Mouse (Mus musculus) embryo, embryonic 11 days (tissue): ENCODE data around the gene Lgals7.
A peak's percentile ranks its signal among the peaks of the same experiment; 100 is the strongest.

Experiments
- DNase-seq: peaks from one replicate; pipeline ENCODE4 v3.0.0-alpha.2; 2015

Lgals7 gene

DNA sequence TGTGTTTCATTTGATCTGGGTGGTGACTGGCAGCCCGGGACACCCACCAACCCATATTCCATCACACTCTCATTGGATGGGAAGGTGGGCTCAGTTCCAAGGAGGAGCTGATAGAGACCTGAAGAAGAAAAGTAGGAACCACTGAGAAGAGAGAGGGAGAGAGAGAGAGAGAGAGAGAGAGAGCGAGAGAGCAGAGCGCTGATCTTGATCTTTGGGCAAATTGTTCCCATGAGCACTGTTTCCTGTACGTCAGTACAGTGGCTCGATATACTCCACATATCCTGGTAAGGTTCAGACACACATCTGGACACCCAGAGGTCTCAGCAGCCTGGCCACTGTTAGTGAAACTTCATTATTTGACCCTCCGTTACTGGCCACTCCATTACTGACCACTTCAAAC lies at the start of gene Lgals7:
Gene Lgals7 (plus strand): TSS at position 314 of the 400 bp plus-strand sequence.
- no peak for DNase-seq

DNA sequence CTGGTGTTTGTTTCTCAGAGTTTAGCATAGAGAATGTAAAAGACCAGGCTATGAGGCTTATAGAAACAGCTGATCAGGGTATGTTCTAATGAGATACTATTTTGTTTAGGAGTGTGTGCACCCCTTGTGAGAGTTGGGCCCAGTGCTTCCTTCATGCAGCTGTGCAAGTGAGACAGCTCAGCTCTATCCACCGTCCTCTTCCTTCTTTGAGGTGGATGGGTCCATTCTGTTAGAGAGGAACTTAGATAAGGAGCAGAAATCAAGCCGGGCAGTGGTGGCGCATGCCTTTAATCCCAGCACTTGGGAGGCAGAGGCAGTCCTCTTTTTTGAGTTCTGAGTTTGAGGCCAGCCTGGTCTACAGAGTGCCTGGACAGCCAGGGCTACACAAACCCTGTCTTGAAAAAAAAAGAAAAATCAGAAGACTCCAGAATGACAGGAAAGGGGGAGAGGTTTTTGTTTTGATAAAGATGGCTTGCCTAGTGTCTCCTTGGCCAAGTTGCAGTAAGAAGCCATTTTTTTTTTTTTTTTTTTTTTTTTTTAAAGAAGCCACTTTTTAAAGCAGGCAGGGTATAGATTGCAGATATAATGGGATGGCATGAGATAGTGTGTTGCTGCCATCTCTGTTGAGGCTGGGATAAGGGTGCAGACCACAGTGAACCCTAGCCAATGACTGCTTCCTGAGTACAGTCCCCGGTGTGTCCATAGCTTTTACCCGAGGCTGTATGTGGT lies 49.2 kb upstream of the Lgals7 start:
- DNase-seq = no peak

DNA sequence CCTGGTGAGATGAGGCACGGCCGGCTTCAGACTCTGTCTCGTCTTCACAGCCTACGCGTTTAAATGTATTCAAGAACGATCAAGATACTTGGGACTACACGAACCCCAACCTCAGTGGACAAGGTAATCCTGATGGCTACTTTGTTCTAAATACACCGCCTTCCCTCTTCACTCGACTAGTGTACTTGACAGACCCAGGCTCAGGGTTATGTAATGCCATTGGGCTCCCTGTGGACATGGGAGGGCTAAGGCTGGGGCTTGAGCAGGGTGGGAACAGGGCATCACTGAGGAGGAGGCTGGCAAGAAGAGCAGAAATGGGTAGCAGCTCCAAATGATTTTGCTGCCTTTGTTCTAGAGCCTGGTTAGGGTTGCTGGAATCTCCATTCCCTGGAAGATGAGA lies 48.4 kb upstream of the Lgals7 start:
- no peak for DNase-seq

DNA sequence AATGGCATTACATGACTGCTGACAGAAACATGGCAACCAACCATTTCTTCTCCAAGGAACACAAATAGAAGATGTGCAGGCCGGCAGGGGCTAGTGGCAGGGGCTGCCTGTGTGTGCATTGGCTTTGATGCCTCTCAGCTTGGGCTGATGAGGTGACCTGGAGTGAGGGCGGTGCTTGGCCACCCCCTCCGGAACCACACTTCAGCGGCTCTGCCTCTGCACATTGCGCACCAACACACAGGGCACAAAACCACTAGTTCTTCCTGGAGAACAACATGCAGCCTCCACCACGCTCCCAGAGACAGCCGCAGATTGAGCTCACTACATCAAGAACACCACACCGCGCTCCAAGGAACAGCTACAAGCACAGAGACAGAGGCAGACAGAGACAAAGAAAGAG lies 47.5 kb upstream of the Lgals7 start:
- DNase-seq = no peak

DNA sequence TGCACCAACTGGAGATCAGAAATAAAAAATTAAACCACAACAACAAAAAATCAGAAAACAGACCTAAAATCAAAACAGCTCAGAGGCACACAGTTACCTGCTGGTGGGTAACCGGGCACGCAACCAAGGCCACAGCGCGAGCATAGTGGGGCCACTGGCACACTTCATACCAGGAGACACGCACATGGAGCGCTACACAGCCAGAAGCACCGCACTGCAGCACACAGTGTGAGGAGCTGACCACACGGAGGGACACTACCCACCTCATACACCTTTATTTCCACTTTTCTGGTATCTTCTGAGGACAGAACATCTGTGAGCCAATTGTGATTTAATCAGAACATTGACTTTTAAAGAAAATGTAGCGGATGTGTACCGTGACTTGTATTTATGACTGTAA lies 46.7 kb upstream of the Lgals7 start:
- no peak for DNase-seq

DNA sequence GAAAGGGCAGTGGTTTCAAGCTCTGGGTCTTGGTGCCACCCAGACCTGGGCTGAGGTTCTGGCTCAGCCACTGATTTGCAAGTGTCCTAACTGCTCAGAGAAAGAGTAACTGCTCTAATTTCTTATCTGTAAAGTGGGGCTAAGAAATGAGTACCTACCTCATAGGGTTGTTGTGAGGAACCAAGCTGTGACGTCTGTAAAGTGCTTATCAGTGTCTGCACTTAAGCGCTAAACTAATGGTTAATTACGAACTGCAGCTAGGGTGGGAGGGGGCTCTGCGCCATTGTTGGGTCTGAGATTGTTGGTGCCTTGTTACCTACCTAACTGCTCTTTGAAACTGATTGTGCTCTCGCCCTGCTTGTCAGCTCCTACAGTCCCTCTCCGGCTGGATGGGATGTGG lies 46.1 kb upstream of the Lgals7 start:
- no peak for DNase-seq

DNA sequence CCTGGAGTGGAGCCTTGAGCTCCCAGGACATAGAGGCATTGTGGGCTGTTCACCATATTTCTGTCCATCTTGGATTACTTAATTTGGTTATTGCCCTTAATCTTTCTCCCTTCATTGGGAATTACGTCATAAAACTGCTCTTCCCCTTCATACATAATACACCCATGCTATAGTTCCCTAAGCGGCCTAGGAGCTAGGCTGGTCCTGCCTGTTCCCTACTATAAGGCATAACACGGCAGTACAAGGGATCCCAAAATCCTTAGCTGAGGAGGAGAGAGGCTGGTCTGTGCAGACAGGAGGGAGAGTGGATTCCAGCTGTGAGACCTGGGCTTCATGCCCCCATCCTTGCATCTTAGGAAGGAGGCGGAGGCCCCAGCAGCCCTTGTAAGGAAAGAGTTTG lies 45.7 kb upstream of the Lgals7 start:
- no peak for DNase-seq

DNA sequence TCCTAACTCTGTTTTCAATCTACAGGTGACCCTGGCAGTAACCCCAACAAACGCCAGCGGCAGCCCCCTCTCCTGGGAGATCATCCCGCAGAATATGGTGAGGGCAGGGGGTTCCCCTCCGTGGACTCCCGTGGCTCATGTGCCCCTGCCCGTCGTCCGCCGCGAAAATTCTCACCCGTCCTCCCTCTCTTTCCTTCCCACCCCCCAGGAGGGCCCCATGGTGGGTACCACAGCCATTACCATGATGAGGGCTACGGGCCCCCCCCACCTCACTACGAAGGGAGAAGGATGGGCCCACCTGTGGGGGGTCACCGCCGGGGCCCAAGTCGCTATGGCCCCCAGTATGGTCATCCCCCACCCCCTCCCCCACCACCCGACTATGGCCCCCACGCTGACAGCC lies 45.2 kb upstream of the Lgals7 start:
- DNase-seq = no peak

DNA sequence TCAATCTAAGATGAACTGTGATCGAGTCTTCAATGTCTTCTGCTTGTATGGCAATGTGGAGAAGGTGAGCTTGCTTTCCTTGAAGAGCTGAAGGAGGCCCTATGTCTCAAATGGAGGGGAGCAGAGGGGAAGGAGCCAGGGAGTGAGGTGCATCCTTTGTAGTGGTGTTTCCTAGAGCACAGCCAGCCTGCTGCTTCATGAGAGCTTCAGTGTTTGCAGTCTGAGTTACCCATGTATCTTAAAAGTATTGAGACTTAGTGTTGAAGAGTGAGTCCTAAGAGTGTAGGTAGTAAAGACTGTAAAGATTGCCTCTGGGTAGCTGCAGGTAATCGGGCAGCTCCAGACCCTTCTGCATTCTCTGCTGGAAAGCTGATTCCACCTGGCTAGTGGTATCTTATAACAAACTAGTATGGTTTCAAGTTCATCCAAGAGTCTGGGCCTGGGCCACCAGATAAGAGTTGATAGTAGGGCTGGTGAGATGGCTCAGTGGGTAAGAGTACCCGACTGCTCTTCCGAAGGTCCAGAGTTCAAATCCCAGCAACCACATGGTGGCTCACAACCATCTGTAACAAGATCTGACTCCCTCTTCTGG lies 44.7 kb upstream of the Lgals7 start:
- DNase-seq = no peak

DNA sequence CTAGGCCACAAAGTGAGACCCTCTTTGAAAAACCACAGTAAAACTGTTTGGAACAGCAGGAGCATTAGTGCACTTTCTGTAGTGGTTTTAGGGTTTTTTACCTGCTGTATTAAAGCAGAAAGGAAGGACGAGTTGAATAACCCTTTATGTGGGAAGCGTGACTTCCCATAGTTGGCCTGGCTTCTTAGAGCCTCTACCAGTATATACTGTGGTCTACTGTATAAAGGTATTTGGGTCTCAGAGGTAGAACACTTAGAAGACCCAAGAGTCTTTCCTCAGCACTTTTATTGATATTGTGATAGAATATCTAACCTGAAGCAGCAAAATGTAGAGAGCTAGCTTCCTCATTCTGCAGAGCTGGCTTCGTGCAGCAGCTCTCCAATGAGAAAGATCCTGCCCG lies 44.1 kb upstream of the Lgals7 start:
- no peak for DNase-seq

DNA sequence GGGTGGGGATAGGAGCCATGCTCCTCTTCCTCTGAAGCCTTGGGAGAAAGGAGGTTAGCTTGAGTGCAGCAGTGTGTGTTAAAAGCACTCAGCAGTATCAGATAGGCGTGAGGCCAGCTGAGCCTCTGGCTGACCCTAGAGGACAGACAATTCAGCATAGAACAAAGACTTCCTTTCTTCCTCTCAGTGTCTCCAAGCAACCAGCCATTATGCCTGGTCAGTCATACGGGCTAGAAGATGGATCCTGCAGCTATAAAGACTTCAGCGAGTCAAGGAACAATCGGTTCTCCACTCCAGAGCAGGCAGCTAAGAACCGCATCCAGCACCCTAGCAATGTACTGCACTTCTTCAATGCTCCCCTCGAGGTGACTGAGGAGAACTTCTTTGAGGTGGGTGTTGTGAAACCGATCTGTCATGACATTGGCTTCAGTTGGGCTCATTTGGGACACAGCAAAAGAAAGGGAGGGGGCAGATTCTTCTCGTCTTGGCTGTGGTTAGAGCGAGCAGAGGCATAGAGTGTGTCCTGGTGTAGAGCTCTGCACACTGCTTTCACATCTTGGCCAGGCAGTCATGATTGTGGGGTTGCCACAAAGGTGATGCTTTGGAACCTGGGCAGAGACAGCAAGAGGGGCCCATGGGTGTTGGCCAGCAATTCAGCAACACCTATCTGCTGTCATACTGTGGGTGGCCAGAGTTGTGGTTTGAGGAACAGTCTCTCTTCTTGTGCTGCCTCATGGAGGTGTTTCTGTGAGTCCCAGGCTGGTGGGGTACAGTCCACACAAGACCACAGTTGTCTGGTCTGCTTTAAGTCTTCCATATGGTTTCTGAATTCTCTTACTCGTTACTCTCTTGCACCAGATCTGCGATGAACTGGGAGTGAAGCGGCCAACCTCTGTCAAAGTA lies 43.0 kb upstream of the Lgals7 start:
- DNase-seq = peak; percentile 67

DNA sequence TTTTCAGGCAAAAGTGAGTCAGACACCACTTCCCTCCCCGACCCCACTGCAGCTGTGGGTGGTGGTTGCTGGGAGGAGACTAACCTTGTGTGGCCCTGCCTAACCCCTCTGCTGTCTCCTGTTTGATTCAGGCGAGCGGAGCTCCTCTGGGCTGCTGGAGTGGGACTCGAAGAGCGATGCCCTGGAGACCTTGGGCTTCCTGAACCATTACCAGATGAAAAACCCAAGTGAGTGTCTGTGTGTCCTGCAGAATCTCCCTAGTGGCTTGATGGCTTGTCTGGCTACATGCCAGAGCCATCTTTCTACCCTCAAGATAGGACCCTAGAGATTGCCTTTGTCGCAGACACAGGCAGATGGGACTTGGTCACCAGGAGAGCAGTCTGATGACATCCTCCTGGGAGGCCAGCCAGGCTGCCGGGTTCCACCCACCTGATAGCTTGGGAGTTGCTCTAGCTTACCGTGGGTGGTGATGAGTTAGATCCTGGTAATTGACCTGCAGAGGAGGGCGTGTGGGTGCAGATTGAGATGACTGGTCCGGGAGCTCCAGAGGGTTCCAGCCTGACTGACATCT lies 42.3 kb upstream of the Lgals7 start:
- DNase-seq = no peak

DNA sequence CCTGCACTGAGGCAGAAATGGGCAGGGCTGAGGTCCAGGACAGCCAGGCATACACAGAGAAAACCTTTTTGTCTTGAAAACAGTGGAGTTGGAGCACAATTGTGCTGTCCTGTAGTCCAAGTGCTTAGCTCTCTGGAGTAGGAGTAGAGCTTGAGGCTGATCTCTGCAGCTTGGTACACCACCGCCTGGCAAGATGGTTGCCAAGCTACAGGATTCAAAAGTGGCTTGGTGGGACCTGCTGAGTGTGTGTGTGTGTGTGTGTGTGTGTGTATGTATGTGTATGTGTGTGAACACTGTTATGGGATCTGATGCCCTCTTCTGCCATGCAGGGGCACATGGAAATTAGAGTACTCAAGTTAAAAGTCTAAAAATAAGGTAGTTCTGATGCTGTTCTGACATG lies 41.1 kb upstream of the Lgals7 start:
- DNase-seq = no peak

DNA sequence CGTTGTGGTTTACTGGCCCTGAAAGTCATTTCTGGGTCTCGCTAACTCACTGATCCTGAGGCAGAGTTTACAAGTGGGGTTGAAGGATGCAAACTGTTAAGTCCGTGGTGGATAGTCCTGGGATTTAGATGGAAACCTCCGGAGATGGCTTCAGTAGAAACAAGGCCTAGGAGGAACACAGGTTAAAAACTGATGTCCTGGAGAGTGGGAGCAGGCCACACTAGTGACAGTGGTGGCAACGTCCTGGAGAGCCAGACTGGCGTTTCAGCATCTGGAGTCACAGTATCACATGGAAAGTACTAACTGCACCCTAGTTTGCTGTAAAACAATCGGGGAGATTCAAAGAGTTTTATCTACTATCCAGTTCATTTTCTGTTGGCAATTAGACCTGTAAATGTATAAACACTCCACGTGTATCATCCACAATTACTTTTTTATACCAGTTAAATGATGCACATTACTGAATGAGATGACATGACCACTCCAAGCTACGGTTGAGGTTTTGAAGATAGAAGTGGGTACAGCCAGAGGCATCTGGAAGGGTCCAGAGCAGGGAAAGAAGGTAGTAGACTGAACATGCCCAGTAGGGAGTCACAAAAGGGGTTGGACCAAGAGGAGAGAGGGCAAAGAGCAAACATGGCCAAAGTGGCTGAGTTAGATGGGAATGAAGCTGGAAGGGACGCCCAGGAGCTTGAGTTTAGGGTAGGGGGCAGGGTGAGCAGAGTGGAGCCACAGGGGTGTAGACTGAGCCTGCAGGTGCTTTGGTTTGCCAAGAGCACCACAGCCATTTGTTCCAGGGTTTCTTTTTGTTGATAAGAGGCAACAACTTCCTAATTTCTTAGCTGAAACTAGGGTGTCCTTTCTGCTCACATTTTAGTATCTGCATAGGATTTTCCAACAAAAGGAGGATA lies 40.4 kb upstream of the Lgals7 start:
- DNase-seq = no peak

DNA sequence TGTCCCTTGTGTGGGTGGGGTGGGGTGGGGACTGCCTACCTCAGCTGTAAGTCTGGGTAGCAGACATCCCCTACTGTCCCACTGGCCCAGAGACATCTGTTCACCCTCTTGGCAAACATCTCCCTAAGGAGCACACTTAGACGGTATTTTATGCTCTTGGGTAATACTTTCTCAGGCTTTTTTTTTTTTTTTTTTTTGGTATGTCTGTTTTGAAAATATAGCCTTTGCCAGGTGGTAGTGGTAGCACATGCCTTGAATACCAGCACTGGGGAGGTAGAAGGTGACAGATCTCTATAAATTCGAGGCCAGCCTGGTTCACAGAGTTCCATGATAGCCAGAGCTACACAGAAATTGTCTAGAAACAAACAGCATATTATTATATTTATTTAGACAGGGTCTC lies 39.7 kb upstream of the Lgals7 start:
- DNase-seq = no peak

DNA sequence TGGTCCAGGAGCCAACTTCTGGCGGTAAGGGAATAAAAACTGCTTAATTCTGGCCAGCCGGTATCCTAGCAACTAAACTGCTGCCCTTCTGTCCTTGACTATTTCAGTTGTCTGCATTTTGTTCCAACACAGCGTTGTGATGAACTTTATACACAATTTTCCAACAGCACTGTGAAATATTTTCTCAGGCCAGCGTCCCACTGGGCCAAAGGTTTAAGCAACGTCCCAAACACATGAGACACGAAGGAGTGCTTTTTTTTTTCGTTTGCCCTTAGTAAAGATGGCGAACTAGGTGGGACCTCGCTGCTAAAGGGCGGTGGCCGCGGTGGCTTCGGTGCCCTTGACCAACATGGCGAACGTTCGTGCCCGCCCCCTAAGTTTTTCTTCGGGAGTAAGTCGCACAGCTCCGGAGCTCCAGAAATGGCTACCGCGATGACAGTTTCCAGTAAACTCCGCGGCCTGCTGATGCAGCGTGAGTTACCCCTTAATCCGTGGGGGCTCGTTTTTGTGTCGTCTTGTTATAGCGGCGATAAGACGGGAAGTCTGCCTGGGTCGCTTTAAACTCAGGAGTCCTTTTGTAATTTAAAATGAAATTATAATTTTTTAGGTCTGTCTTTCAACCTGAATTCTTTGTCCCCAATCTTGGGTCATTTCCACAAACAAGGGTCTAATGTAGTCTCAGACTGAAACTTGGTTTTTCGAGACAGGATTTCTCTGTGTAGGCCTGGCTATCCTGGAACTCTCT lies 38.5 kb upstream of the Lgals7 start, which contains the start of gene Ech1:
Gene Ech1 (plus strand): TSS at position 277 of the 745 bp plus-strand sequence.
- DNase-seq = peak; percentile 95

DNA sequence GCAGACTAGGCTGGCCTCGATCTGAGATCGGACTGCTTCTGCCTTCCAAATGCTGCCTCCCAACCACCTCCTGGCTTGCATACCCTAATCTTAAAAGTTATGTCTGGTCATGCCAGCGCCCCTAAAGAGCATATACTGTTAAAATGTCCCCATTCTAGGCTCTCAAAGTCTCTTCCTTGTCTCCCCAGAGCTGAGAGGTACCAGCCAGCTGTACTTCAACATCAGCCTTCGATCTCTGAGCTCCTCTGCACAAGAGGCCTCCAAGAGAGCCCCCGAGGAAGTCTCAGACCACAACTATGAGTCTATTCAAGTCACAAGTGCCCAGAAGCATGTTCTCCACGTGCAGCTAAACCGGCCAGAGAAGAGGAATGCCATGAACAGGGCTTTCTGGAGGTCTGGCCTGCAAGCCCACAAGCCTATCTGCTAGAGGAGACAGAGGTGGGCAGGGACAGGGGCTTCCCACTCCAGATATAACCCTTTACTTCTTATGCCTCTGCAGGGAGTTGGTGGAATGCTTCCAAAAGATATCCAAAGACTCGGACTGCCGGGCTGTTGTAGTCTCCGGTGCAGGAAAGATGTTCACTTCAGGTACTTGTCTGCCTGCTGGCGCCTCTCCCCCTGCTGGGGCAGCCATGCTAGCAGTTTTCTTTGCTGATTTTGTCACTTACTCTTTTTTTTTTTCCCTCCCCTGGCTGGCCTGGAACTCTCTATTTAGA lies 37.8 kb upstream of the Lgals7 start:
- no peak for DNase-seq

DNA sequence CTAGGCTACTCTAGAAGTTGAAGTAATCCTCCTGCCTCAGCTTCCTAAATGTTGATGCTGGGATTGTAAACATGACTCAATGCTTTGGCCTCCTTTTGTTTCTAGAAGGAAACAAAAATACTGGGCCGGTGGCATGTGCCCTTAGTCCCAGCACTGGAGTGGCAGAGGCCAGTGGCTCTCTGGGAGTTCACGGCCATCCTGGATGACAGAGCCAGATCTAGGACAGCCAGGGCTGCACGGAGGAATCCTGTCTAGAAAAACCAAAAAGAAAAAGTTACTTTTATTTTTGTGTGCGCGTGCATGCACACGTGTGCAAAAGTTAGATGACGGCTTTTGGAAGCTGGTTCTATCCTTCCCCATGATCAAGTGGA lies 37.3 kb upstream of the Lgals7 start:
- DNase-seq = no peak

DNA sequence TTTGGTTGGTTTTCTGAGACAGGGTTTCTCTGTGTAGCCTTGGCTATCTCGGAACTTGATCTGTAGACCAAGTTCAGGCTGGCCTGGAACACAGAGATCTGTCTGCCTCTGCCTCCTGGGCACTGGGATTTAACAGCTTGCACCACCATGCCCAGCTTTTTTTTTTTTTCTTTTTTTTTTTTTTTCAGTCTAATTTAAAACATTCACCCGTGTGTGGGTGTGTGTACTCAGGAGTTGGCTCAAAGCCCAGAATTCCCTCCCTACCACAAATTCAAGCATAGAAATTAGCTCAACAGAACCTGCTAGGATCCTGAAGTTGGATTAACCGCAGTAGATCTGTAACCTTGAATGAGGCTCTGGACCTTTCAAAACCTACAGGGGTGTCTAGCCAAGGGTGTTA lies 36.3 kb upstream of the Lgals7 start:
- DNase-seq = no peak

DNA sequence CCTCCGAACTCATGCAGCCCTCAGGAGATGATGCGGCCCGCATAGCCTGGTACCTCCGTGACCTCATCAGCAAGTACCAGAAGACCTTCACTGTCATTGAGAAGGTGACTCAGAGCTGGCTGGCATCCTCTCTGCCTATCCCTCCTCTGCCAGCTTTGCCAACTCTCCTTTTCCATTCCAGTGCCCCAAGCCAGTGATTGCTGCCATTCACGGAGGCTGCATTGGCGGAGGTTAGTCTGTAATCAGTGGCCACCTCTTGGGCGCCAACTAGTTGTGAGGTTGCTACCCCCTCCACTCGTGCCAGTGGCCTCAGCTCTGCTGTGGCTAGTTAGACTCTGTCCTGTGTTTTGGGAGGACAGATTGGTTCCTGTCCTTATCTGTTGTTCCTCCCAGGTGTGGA lies 33.8 kb upstream of the Lgals7 start:
- DNase-seq = no peak

DNA sequence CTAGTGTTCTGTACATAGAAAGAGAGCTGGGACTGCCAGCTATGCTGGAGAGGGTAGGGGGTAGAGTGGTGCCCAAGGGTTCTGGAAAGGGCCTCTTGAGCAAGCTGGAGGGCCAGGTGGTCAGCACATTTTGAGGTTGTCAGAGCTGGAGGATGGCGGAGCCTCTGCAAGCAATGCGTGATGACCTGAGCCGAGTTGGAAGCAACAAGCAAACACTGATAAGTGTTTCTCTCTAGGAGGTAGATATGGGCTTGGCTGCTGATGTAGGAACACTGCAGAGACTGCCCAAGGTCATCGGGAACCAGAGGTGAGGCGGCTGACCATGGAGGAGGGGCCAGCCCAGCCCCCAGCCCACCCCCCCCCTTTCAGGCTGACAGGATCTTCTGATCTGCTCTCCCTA lies 32.7 kb upstream of the Lgals7 start:
- DNase-seq = no peak
